Mouse (Mus musculus) limb, embryonic 12.5 days (tissue): ENCODE data around the gene Tomm40. TPM values are rescaled to one million over a fixed set of nuclear protein-coding genes. Genes with fewer than 3 reads are reported as not detected.

ENCODE experiments used
- ATAC-seq: fragments of 200-750 bp; cut with Nextera tagmentation; 2 replicates; pipeline ENCODE4 v1.8.0; 2017; ENCODE audit warnings: low read depth, moderate TSS enrichment; ENCODE audit not compliant: insufficient number of reproducible peaks, insufficient read depth, low FRiP score, low TSS enrichment
- H3K27ac ChIP-seq: fragments of 300-500 bp; sonication (generic); 2 replicates; pipeline ENCODE4 v1.5.1; 2016; ENCODE audit warnings: mild to moderate bottlenecking, moderate library complexity
- H3K27me3 ChIP-seq: fragments of 300-500 bp; sonication (generic); 2 replicates; pipeline ENCODE4 v1.6.1; 2016; ENCODE audit warnings: mild to moderate bottlenecking, moderate library complexity
- H3K36me3 ChIP-seq: fragments of 300-500 bp; sonication (generic); 2 replicates; pipeline ENCODE4 v1.6.1; 2016; ENCODE audit warnings: mild to moderate bottlenecking, moderate library complexity
- H3K4me1 ChIP-seq: fragments of 300-500 bp; sonication (generic); replicated peaks from 2 replicates; pipeline ENCODE4 v1.6.1; 2016
- H3K4me2 ChIP-seq: fragments of 300-500 bp; sonication (generic); 2 replicates; pipeline ENCODE4 v1.6.1; 2016; ENCODE audit warnings: mild to moderate bottlenecking, moderate library complexity
- H3K4me3 ChIP-seq: fragments of 300-500 bp; sonication (generic); replicated peaks from 2 replicates; pipeline ENCODE4 v1.5.1; 2016; ENCODE audit warnings: mild to moderate bottlenecking
- H3K9ac ChIP-seq: fragments of 300-500 bp; sonication (generic); replicated peaks from 2 replicates; pipeline ENCODE4 v1.6.1; 2016; ENCODE audit warnings: mild to moderate bottlenecking, moderate library complexity
- H3K9me3 ChIP-seq: fragments of 300-500 bp; sonication (generic); 2 replicates; pipeline ENCODE4 v1.6.1; 2016; ENCODE audit warnings: mild to moderate bottlenecking, moderate library complexity
- WGBS: fragments of 180-500 bp; shearing (Covaris S2); methylation state at CpG from one replicate; pipeline ENCODE4 v1.1.7; 2016; 5-methylcytosine and 5-hydroxymethylcytosine counted together
- polyA plus RNA-seq: library from polyadenylated mRNA; unstranded; fragments of >200 nt; fragmentation: Nextera tagmentation; extraction: Ambion mirVana; gene quantifications from 2 replicates; pipeline ENCODE4 v1.2.1, GENCODE M21; 2016

The Tomm40 gene
- polyA plus RNA-seq, 1 experiment from 2014 or later, result 174 TPM

DNA sequence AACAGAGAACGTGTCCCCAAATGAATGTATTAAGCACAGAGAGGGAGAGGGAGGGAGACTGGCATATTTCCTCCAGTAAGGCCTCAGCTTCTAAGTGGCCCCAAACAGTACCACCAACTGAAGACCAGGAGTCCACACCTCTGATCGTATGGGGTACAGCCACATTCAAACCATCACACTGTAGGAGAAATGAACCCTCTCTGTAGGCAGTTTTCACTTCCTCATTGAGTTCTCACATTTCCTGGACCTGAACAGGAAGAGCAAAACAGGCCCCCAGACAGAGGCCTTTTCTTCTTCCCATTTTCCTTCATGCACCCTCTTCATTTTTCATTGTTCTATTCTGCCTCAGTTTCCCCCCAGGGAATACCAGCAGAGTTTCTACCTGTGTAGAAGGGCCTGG is 47.8 kb downstream of the Tomm40 start:
- Histone ChIP-seq H3K27me3 (no peaks in the 10 kb centered on the region), H3K27ac (no peak overlapping the region), H3K4me3 (no peak overlapping the region), H3K9ac (no peak overlapping the region), H3K4me2 (no peak overlapping the region), H3K9me3 (no peaks in the 10 kb centered on the region), H3K36me3 (peaks cover 6% of the 10 kb centered on the region; the same call in 1 of the 2 replicates), H3K4me1 (peaks cover 13% of the 10 kb centered on the region)
- no peak for ATAC-seq
- WGBS, result 76% methylated on average over 2 of the region's 2 CpGs

- Histone ChIP-seq H3K27me3 (no peaks in the 10 kb centered on the region), H3K4me1 (peaks cover 13% of the 10 kb centered on the region), H3K4me2 (no peak overlapping the region), H3K9me3 (no peaks in the 10 kb centered on the region), H3K9ac (no peak overlapping the region), H3K36me3 (peaks cover 12% of the 10 kb centered on the region), H3K4me3 (no peak overlapping the region), H3K27ac (no peak overlapping the region)
- WGBS, result 64% methylated on average over 3 of the region's 3 CpGs
- ATAC-seq, result no peak
These were observed 48.5 kb downstream of the Tomm40 start for GRCm38 (mm10) chr7:19666750-19667149.

DNA sequence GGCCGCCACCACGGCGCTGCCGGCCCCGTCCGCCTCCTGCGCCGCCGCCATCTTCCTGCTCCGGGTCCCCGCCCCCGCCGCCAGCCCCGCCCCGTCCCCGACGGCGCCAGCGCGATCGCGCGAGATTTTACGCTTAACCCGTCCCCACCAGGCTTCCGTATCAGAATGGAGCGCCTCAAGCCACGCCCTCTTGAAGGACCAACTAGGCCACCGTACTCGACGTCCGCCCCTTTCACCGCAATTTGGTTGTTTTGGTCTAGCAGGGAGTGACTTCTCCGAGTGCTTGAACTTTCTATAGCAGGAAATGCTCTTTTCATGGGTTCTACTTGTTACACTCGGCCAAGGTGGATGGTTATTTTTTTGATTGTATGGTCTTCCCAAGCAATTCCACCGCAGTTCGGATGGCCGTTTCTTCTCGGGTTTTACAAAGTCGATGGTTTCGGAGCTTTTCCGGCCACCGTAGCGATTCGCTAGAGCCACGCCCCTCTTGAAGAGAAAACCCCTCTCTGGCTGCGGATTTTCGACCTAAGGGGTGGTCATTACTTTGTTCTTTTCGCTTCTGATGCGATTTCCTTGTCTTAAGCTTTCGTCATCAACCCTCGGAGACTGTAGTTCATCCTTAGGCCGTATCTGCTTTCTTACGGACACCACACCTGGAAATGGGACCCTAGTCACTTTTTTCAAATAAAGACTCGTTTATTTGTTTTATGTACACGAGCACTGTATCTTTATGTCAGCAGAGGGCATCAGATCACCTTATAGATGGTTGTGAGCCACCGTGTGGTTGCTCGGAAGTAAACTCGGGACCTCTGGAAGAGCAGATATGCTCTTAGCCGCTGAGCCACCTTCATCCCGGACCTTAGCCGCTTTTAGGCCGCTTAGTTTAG is 50.0 kb downstream of the Tomm40 start, which contains the start of gene Clptm1:
Gene Clptm1 (minus strand): TSS at position 79 of the 887 bp plus-strand sequence.
- H3K27ac ChIP-seq, result peak within 1 kb of the TSS; percentile 95
- H3K36me3 ChIP-seq, result peaks cover 21% of the 10 kb centered on the region
- WGBS, result under 1% methylated on average over 63 of the region's 63 CpGs
- H3K9ac ChIP-seq, result peak within 1 kb of the TSS; percentile 96
- no peaks in the 10 kb centered on the region for H3K27me3 ChIP-seq
- ATAC-seq, result peak; percentile 71
- H3K4me1 ChIP-seq, result peaks cover 13% of the 10 kb centered on the region
- H3K9me3 ChIP-seq, result no peaks in the 10 kb centered on the region
- H3K4me3 ChIP-seq, result peak within 1 kb of the TSS; percentile 100
- peak within 1 kb of the TSS; percentile 88 for H3K4me2 ChIP-seq

DNA sequence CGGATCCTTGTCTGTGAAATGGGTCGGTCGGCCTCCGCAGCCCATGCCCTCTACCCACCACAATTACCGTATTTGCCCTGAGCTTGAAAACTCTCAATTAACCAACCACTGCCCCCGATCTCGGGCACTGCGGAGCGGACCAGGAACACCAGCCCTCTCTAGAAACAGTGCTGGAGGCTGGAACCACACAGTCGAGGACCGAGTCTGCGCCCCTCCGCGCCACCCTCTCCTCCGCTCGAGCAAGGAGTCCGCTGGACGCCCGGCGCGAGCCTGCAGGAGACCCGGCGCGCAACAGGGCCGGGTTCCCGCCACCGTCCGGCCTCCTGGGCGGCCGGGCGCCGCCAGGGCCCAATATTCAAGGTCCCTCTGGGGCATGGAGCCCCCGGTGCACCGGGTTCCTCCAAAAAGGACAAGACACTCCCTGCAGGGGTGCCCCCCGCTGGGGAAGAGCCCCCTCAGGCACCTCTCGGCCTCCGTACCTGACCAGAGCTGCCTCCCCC is 50.7 kb downstream of the Tomm40 start:
- Histone ChIP-seq H3K36me3 (peaks cover 28% of the 10 kb centered on the region), H3K9me3 (no peaks in the 10 kb centered on the region), H3K27ac (peak overlapping the region; percentile 56; the same call in 1 of the 2 replicates), H3K27me3 (no peaks in the 10 kb centered on the region), H3K4me1 (peaks cover 13% of the 10 kb centered on the region), H3K4me3 (peak overlapping the region; percentile 100), H3K4me2 (peak overlapping the region; percentile 88), H3K9ac (peak overlapping the region; percentile 96)
- peak; percentile 23; the same call in 1 of the 2 replicates for ATAC-seq
- under 1% methylated on average over 37 of the region's 37 CpGs for WGBS

DNA sequence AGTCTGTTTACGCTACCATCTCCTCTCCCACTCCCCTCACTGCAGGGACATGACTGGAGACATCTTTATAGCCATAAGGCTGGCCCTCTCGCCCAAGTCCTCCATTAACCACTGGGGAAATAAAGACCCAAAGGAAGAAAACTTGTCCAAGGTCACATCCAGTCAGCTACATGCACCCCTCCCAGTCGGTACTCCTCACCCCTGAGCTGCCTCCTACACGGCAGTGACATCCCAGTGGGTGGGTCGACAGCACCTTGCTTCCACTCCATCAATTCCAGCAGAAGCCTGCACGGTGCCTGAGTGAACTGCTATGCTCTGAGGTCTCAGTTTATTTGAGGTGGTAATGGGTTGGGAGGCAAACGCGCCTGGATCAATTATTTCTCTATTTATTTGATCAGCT is 51.3 kb downstream of the Tomm40 start:
- Histone ChIP-seq H3K36me3 (peaks cover 32% of the 10 kb centered on the region), H3K4me3 (peak overlapping the region; percentile 100), H3K4me1 (peaks cover 13% of the 10 kb centered on the region), H3K27ac (no peak overlapping the region), H3K4me2 (peak overlapping the region; percentile 88), H3K9ac (peak overlapping the region; percentile 96), H3K27me3 (no peaks in the 10 kb centered on the region), H3K9me3 (no peaks in the 10 kb centered on the region)
- WGBS, result 14% methylated on average over 8 of the region's 8 CpGs
- ATAC-seq, result 0 out of 2 replicates have a peak, but pooled peaks have one; percentile 29

- H3K4me2 ChIP-seq, result no peak overlapping the region
- H3K9ac ChIP-seq, result no peak overlapping the region
- H3K4me3 ChIP-seq, result no peak overlapping the region
- H3K9me3 ChIP-seq, result no peaks in the 10 kb centered on the region
- no peak for ATAC-seq
- no peaks in the 10 kb centered on the region for H3K4me1 ChIP-seq
- H3K36me3 ChIP-seq, result peaks cover 86% of the 10 kb centered on the region
- H3K27ac ChIP-seq, result no peak overlapping the region
- 90% methylated on average over 2 of the region's 2 CpGs for WGBS
- H3K27me3 ChIP-seq, result no peaks in the 10 kb centered on the region
These were observed 62.6 kb downstream of the Tomm40 start for GRCm38 (mm10) chr7:19652614-19653013.

Other genes with a start within 250 kb of the Tomm40 start
- 3.6 and 4.1 TPM in 2 replicates for gene Bloc1s3, start 207.1 kb downstream of the Tomm40 start, polyA plus RNA-seq
- 79.4 and 80.0 TPM in 2 replicates for gene Trappc6a, start 207.0 kb downstream of the Tomm40 start, polyA plus RNA-seq
- gene Nkpd1, start 197.6 kb downstream of the Tomm40 start, polyA plus RNA-seq, result 0.14 TPM in 1 of 2 replicates, not detected in the other
- 33.2 and 39.7 TPM in 2 replicates for gene Ppp1r37, start 152.4 kb downstream of the Tomm40 start, polyA plus RNA-seq
- gene Zfp296, start 138.2 kb downstream of the Tomm40 start, polyA plus RNA-seq, result 0.38 and 0.61 TPM in 2 replicates
- 167 and 170 TPM in 2 replicates for gene Gemin7, start 137.8 kb downstream of the Tomm40 start, polyA plus RNA-seq
- 77.4 and 78.4 TPM in 2 replicates for gene Clasrp, start 111.0 kb downstream of the Tomm40 start, polyA plus RNA-seq
- gene Relb, start 86.0 kb downstream of the Tomm40 start, polyA plus RNA-seq, result 5.8 and 7.3 TPM in 2 replicates
- 92.6 and 94.2 TPM in 2 replicates for gene Clptm1, start 50.4 kb downstream of the Tomm40 start, polyA plus RNA-seq
- gene Apoc2, start 37.5 kb downstream of the Tomm40 start, polyA plus RNA-seq, result 0.97 TPM in 1 of 2 replicates, not detected in the other
- not detected in 2 replicates for gene Gm44805, start 34.0 kb downstream of the Tomm40 start, polyA plus RNA-seq
- not detected in 2 replicates for gene Apoc4, start 34.0 kb downstream of the Tomm40 start, polyA plus RNA-seq
- gene Apoc1, start 22.8 kb downstream of the Tomm40 start, polyA plus RNA-seq, result 4.6 and 7.0 TPM in 2 replicates
- gene Apoe, start 16.2 kb downstream of the Tomm40 start, polyA plus RNA-seq, result 114 and 131 TPM in 2 replicates
- gene Nectin2, start 35.0 kb upstream of the Tomm40 start, polyA plus RNA-seq, result 65.0 and 74.9 TPM in 2 replicates
- 59.7 and 63.3 TPM in 2 replicates for gene Bcam, start 55.6 kb upstream of the Tomm40 start, polyA plus RNA-seq
- gene Cblc, start 81.4 kb upstream of the Tomm40 start, polyA plus RNA-seq, result 2.8 and 3.1 TPM in 2 replicates
- 0.54 and 0.82 TPM in 2 replicates for gene Bcl3, start 107.3 kb upstream of the Tomm40 start, polyA plus RNA-seq
- gene Gm19345, start 136.6 kb upstream of the Tomm40 start, polyA plus RNA-seq, result 0.43 TPM in 1 of 2 replicates, not detected in the other
- gene Ceacam16, start 145.9 kb upstream of the Tomm40 start, polyA plus RNA-seq, result not detected in 2 replicates
- not detected in 2 replicates for gene Ceacam19, start 172.5 kb upstream of the Tomm40 start, polyA plus RNA-seq
- gene Pvr, start 205.7 kb upstream of the Tomm40 start, polyA plus RNA-seq, result 7.5 and 8.1 TPM in 2 replicates
- 0.14 TPM in 1 of 2 replicates, not detected in the other for gene Igsf23, start 235.3 kb upstream of the Tomm40 start, polyA plus RNA-seq
- gene Ceacam20, start 250.0 kb upstream of the Tomm40 start, polyA plus RNA-seq, result not detected in 2 replicates